Comparison of ENCODE assay signal across 20 mouse cellular contexts in the genomic region with DNA sequence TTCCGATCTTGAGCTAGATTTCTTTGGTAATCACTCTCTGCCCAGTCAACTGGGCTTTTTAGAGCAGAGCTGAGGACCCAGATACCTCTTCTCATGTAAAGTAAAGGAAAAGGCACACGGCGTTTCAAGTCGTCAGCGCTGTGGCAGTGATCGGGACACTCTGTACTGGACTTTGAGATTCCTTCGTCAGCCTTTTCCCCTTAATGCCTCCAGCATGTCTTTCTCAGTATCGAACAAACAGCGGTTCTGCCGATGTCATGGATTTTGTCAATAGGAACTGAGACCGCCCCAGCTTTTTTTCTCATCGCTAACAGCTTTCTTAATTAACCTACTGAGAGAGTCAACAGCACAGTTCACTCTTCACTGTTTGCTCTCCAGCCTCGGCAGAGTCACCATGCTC.
"Had no signal": no experiment of that assay in that cellular context is flagged by ENCODE, and none has a peak within 500 bp of the region (broad histone marks: within the 10 kb centered on the region; RNA-seq: fewer than 3 reads in every experiment).

No protein-coding gene starts in this region.

- DNase-seq: kidney, postnatal 25 days; layer of hippocampus, adult 9-11 months; lung, embryonic 14.5 days; lung, postnatal 10 days; lung, postnatal 36 days; right cerebral cortex, adult 18-20 months; right cerebral cortex, postnatal 14 days; right cerebral cortex, postnatal 4 days; thymus, adult 18-20 months; thymus, postnatal 36 days had no signal

- H3K9ac ChIP-seq: limb, embryonic 13.5 days; liver, embryonic 15.5 days; lung, embryonic 14.5 days; midbrain, embryonic 13.5 days had no signal

- H3K9me3 ChIP-seq: limb, embryonic 10.5 days; limb, embryonic 13.5 days; liver, embryonic 15.5 days; midbrain, embryonic 10.5 days; midbrain, embryonic 13.5 days had no signal

- H3K27ac ChIP-seq: kidney, postnatal 0 days; layer of hippocampus, adult 2 months; limb, embryonic 10.5 days; limb, embryonic 13.5 days; liver, embryonic 15.5 days; midbrain, embryonic 10.5 days; midbrain, embryonic 13.5 days had no signal

- H3K4me2 ChIP-seq: limb, embryonic 13.5 days; liver, embryonic 15.5 days; lung, embryonic 14.5 days; midbrain, embryonic 13.5 days had no signal

- H3K27me3 ChIP-seq: limb, embryonic 13.5 days; liver, embryonic 15.5 days; megakaryocyte, embryonic 14.5 days; midbrain, embryonic 13.5 days had no signal

- ATAC-seq: midbrain, embryonic 13.5 days; midbrain, embryonic 16.5 days had no signal

- H3K36me3 ChIP-seq: limb, embryonic 10.5 days; limb, embryonic 13.5 days; liver, embryonic 15.5 days; midbrain, embryonic 10.5 days; midbrain, embryonic 13.5 days had no signal

- H3K4me1 ChIP-seq: limb, embryonic 10.5 days; limb, embryonic 13.5 days; liver, embryonic 15.5 days; megakaryocyte, embryonic 14.5 days; midbrain, embryonic 10.5 days; midbrain, embryonic 13.5 days had no signal

- H3K4me3 ChIP-seq: layer of hippocampus, adult 2 months; limb, embryonic 10.5 days; limb, embryonic 13.5 days; liver, embryonic 15.5 days; megakaryocyte, embryonic 14.5 days; midbrain, embryonic 10.5 days; midbrain, embryonic 13.5 days; myocyte had no signal
